Mouse (Mus musculus): ENCODE measurements at regions not wholly inside any gene's neighbourhood (a gene's known extent, or its start where the extent isn't known, plus 50 kb on each side); places are given as distances from the start of the nearest gene placed in this dataset.
"Not testable (repeated sequence)": the region's sequence is repeated elsewhere in the genome, so short reads cannot be mapped to it uniquely, and the experiment has no call there.

DNA sequence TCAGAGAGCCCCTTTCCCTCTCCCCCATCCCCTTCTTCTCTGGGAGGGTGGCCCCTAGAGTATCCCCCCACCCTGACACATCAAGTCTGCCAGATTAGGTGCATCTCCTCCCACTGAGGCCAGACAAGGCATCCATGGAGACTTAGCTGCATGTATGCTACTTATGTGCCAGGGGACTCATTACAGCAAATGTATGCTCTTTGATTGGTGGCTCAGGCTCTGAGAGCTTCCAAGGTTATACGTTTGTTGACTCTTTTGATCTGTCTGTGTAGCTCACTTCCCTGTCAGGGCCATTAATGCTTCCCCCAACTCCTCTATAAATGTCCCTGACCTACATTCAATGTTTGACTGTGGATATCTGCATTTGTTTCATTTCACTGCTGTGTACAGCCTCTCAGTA, 293.6 kb downstream of the Atxn7l3b start:
- no peak overlapping the region for H3K4me3 ChIP-seq (replicated peaks in 1 of 3; ENCODE audit: low read depth in 2 of 3, low read length in 2 of 3, poor library complexity in 1 of 3)
- no peaks in the 10 kb centered on the region for H3K27me3 ChIP-seq (replicated peaks)
- dilution Hi-C loops (cut with MboI; ENCODE audit: extremely low pct_ligation_motif_present, extremely low pct_unique_long_range_greater_than_20kb, low sequenced_read_pairs) (no loop called here), in situ Hi-C loops (cut with MboI; ENCODE audit: low pct_ligation_motif_present, low pct_unique_long_range_greater_than_20kb, low sequenced_read_pairs) (loop anchor here (25.0 kb wide), 1 partner anchor 98 kb away; no protein-coding TSS in a partner anchor)
- no peak overlapping the region for H3K4me2 ChIP-seq (ENCODE audit: insufficient read depth, low read depth, poor library complexity, severe bottlenecking)
- H3K9ac ChIP-seq (ENCODE audit: insufficient read depth, low read depth), result no peak overlapping the region
- peaks cover 0 to 3% of the 10 kb centered on the region in 2 experiments; a peak in 1 of 4 replicates for H3K4me1 ChIP-seq (ENCODE audit: control insufficient read depth in 1 of 2, insufficient read depth in 2 of 2)
- H3K27ac ChIP-seq (ENCODE audit: insufficient read depth, low read depth), result no peak overlapping the region
- no peak for DNase-seq (ENCODE audit: extremely low read depth)
- H3K79me2 ChIP-seq (replicated peaks; ENCODE audit: control insufficient read depth, extremely low read depth, insufficient read depth, poor library complexity, severe bottlenecking), result no peaks in the 10 kb centered on the region
- no peaks in the 10 kb centered on the region for H3K36me3 ChIP-seq (replicated peaks in 1 of 2; ENCODE audit: control insufficient read depth in 1 of 2, insufficient read depth in 1 of 2, low read length in 1 of 2)
- no peaks in the 10 kb centered on the region for H3K9me3 ChIP-seq (replicated peaks; ENCODE audit: low read length)
- TF ChIP-seq ZKSCAN1 (IDR thresholded peaks at IDR 0.05; ENCODE audit: borderline replicate concordance, low read depth, low read length) (no peak), EP300 (IDR thresholded peaks at IDR 0.05; ENCODE audit: low read length) (no peak), RAD21 (IDR thresholded peaks at IDR 0.05; ENCODE audit: low read depth, low read length) (no peak), ELF1 (IDR thresholded peaks at IDR 0.05; ENCODE audit: low read depth, low read length) (no peak), POLR2A (IDR thresholded peaks at IDR 0.05; ENCODE audit: low read depth, low read length) (no peak), POLR2AphosphoS2 (IDR thresholded peaks at IDR 0.05; ENCODE audit: low read depth, low read length) (no peak), SIN3A (IDR thresholded peaks at IDR 0.05; ENCODE audit: low read length) (no peak), ETS1 (conservative IDR thresholded peaks at IDR 0.05; ENCODE audit: low read depth, low read length) (no peak), RCOR1 (conservative IDR thresholded peaks at IDR 0.05; ENCODE audit: low read depth, low read length) (no peak)

DNA sequence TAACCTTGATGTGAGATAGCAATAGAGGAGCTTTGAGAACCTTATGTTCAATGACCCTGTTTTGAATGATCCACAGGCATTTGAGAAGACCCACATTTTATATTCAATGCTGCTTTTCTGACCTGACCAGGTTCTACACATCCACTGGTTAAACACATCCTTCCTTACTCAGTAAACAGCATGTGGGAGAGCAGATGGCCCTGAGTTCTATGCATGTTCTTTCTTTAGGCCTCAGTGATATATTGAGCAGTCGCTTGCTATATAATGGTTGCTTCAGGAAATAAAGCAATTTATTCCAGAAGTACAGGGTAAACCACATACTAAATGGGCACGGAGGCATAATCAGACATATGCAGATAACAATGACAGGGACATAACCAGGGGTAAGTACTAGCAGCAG, 292.2 kb downstream of the Atxn7l3b start:
- Histone ChIP-seq H3K27me3 (replicated peaks) (no peaks in the 10 kb centered on the region), H3K9me3 (replicated peaks; ENCODE audit: low read length) (no peaks in the 10 kb centered on the region), H3K79me2 (replicated peaks; ENCODE audit: control insufficient read depth, extremely low read depth, insufficient read depth, poor library complexity, severe bottlenecking) (no peaks in the 10 kb centered on the region), H3K4me1 (ENCODE audit: control insufficient read depth in 1 of 2, insufficient read depth in 2 of 2) (peaks cover 0 to 3% of the 10 kb centered on the region in 2 experiments; a peak in 1 of 4 replicates), H3K36me3 (replicated peaks in 1 of 2; ENCODE audit: control insufficient read depth in 1 of 2, insufficient read depth in 1 of 2, low read length in 1 of 2) (no peaks in the 10 kb centered on the region), H3K4me2 (ENCODE audit: insufficient read depth, low read depth, poor library complexity, severe bottlenecking) (no peak overlapping the region), H3K27ac (ENCODE audit: insufficient read depth, low read depth) (no peak overlapping the region), H3K4me3 (replicated peaks in 1 of 3; ENCODE audit: low read depth in 2 of 3, low read length in 2 of 3, poor library complexity in 1 of 3) (no peak overlapping the region), H3K9ac (ENCODE audit: insufficient read depth, low read depth) (no peak overlapping the region)
- dilution Hi-C loops (cut with MboI; ENCODE audit: extremely low pct_ligation_motif_present, extremely low pct_unique_long_range_greater_than_20kb, low sequenced_read_pairs), result no loop called here
- in situ Hi-C loops (cut with MboI; ENCODE audit: low pct_ligation_motif_present, low pct_unique_long_range_greater_than_20kb, low sequenced_read_pairs), result loop anchor here (25.0 kb wide), 1 partner anchor 99 kb away; no protein-coding TSS in a partner anchor
- no peak for DNase-seq (ENCODE audit: extremely low read depth)
- TF ChIP-seq EP300 (IDR thresholded peaks at IDR 0.05; ENCODE audit: low read length) (no peak), USF1 (IDR thresholded peaks at IDR 0.05; ENCODE audit: low read depth, low read length) (no peak), MYC (IDR thresholded peaks at IDR 0.05; ENCODE audit: low read depth, low read length) (no peak), MXI1 (IDR thresholded peaks at IDR 0.05; ENCODE audit: low read depth, low read length) (no peak), ZKSCAN1 (IDR thresholded peaks at IDR 0.05; ENCODE audit: borderline replicate concordance, low read depth, low read length) (no peak), ETS1 (conservative IDR thresholded peaks at IDR 0.05; ENCODE audit: low read depth, low read length) (no peak), RCOR1 (conservative IDR thresholded peaks at IDR 0.05; ENCODE audit: low read depth, low read length) (no peak)

DNA sequence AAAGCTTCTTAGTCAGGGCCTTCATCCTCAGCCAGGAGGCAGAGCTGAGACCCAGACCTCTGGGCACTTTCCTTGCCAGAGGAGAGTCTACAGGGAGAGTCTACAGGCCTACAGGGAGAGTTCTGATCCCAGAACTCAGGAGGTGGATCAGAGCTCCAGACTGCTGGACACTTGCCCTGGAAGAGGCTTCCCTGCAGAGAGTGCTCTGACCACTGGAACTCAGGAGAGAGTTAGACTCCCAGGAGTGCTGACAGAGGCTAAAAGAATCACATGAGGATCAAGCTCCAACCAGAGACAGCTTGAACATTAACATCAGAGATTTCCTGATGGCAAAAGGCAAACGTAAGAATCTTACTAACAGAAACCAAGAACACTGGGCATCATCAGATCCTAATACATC, 288.2 kb downstream of the Atxn7l3b start:
- H3K9me3 ChIP-seq (replicated peaks; ENCODE audit: low read length); dilution Hi-C loops (cut with MboI; ENCODE audit: extremely low pct_ligation_motif_present, extremely low pct_unique_long_range_greater_than_20kb, low sequenced_read_pairs); H3K36me3 ChIP-seq (replicated peaks in 1 of 2; ENCODE audit: control insufficient read depth in 1 of 2, insufficient read depth in 1 of 2, low read length in 1 of 2): not testable (repeated sequence)

More for the DNA sequence above, 288.2 kb downstream of the Atxn7l3b start:
- not testable (repeated sequence) for H3K27ac ChIP-seq (ENCODE audit: insufficient read depth, low read depth); DNase-seq (ENCODE audit: extremely low read depth); H3K9ac ChIP-seq (ENCODE audit: insufficient read depth, low read depth); H3K4me3 ChIP-seq (replicated peaks in 1 of 3; ENCODE audit: low read depth in 2 of 3, low read length in 2 of 3, poor library complexity in 1 of 3); H3K4me1 ChIP-seq (ENCODE audit: control insufficient read depth in 1 of 2, insufficient read depth in 2 of 2); H3K27me3 ChIP-seq (replicated peaks); H3K79me2 ChIP-seq (replicated peaks; ENCODE audit: control insufficient read depth, extremely low read depth, insufficient read depth, poor library complexity, severe bottlenecking); H3K4me2 ChIP-seq (ENCODE audit: insufficient read depth, low read depth, poor library complexity, severe bottlenecking)
- in situ Hi-C loops (cut with MboI; ENCODE audit: low pct_ligation_motif_present, low pct_unique_long_range_greater_than_20kb, low sequenced_read_pairs), result loop anchor here (25.0 kb wide), 1 partner anchor 103 kb away; no protein-coding TSS in a partner anchor
